Mouse (Mus musculus): ENCODE measurements around the gene Rfng.

GRCm38 (mm10) chr11:120785145-120785544 lies 1.1 kb upstream of the Rfng start:
- TF ChIP-seq POLR2A (IDR thresholded peaks at IDR 0.05; ENCODE audit: insufficient read length, low read depth): no peak
- TF ChIP-seq MYOD1 (IDR thresholded peaks at IDR 0.05; ENCODE audit: control insufficient read depth in 1 of 3, insufficient read length in 2 of 3, low read depth in 2 of 3): no peak
- TF ChIP-seq MYOG (IDR thresholded peaks at IDR 0.05; ENCODE audit: control insufficient read depth in 1 of 3, insufficient read depth in 1 of 3, insufficient read length in 2 of 3, low read depth in 2 of 3): no peak
- no peak for TF ChIP-seq USF1 (IDR thresholded peaks at IDR 0.05; ENCODE audit: low read depth)
- no peak for TF ChIP-seq CEBPB (IDR thresholded peaks at IDR 0.05; ENCODE audit: insufficient read depth, poor library complexity, severe bottlenecking)
- no peak for TF ChIP-seq POLR2AphosphoS2 (IDR thresholded peaks at IDR 0.05; ENCODE audit: insufficient read length, low read depth)
- TF ChIP-seq TCF12 (IDR thresholded peaks at IDR 0.05; ENCODE audit: insufficient read depth, poor library complexity, severe bottlenecking): no peak
- no peak for TF ChIP-seq E2F4 (IDR thresholded peaks at IDR 0.05; ENCODE audit: insufficient read depth)
- no peak for TF ChIP-seq MAX (IDR thresholded peaks at IDR 0.05; ENCODE audit: low read depth)
- TF ChIP-seq TCF3 (IDR thresholded peaks at IDR 0.05; ENCODE audit: insufficient read length, low read depth): no peak
- no peak for TF ChIP-seq REST (IDR thresholded peaks at IDR 0.05; ENCODE audit: insufficient read depth, insufficient read length)
- no peak for TF ChIP-seq SRF (IDR thresholded peaks at IDR 0.05; ENCODE audit: control insufficient read depth, insufficient read length, low read depth)

Measured in myocyte (in vitro differentiated cells).